Mouse (Mus musculus): ENCODE data around the gene Syt5.

GRCm38 (mm10) chr7:4546050-4546449, 1.3 kb downstream of the Syt5 start:
- TF ChIP-seq CTCF (conservative IDR thresholded peaks at IDR 0.05; ENCODE audit: low read length), result no peak
- TF ChIP-seq NANOG (IDR thresholded peaks at IDR 0.05; ENCODE audit: borderline replicate concordance, low read length), result no peak
- TF ChIP-seq POU5F1 (IDR thresholded peaks at IDR 0.05; ENCODE audit: borderline replicate concordance, low read length), result no peak
